28 mouse cellular contexts compared by ENCODE assay signal in the genomic region with DNA sequence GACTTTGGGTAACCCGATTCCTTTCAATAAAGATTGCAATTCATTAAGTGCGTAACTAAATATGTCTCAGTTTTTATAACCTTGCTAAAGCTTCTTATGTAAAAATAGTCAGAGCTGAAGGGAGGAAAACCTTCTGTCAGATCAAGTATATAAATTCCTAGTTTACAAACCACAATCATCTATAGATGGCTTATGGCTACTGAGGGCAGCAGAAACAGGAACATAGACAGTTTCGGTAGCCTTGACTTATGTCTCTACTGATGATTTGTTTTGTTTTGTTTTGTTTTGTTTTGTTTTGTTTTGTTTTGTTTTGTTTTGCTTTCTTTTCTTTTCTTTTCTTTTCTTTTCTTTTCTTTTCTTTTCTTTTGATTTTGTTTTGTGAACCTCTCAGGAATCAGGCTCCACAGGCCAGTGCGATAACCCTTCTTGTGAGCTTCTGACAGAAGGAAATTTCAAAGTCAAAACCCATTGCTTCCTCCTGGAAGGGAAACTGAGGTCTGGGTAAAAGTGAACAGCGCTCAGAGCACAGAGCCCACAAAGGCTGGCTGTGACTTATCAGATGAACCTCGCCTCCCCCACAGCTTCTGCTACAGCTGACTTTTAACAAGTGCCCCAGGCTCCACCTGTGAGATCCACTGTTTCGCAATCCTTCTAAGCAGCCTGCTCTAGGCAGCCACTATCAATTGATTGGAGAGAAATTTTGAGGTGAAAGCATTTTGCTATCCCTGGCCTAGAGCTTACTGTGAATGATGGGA.
DNase-seq lines count a peak whose midpoint lies in the region; ATAC-seq and TF ChIP-seq lines count a peak whose summit lies in the region.
"Had no signal": no experiment of that assay in that cellular context is flagged by ENCODE, and none has a peak within 500 bp of the region (broad histone marks: within the 10 kb centered on the region; RNA-seq: fewer than 3 reads in every experiment).

No protein-coding gene starts in this region.

- H3K4me2 ChIP-seq in embryonic facial prominence, embryonic 14.5 days (ENCODE audit: low read depth, low read length) = no peak overlapping the region
- H3K4me2 ChIP-seq in stomach, postnatal 0 days (replicated peaks; ENCODE audit: low read depth) = no peak overlapping the region
- H3K4me2 ChIP-seq: embryonic facial prominence, embryonic 12.5 days; forebrain, embryonic 12.5 days; forebrain, embryonic 15.5 days; heart, embryonic 13.5 days; hindbrain, embryonic 12.5 days; hindbrain, embryonic 15.5 days had no signal

- WGBS in embryonic facial prominence, embryonic 14.5 days = 81% methylated on average over 7 of the region's 7 CpGs
- 85% methylated on average over 7 of the region's 7 CpGs for WGBS in embryonic facial prominence, embryonic 10.5 days
- WGBS in stomach, postnatal 0 days = 79% methylated on average over 7 of the region's 7 CpGs

- no peaks in the 10 kb centered on the region for H3K36me3 ChIP-seq in embryonic facial prominence, embryonic 14.5 days (ENCODE audit: control insufficient read depth, insufficient read depth, low read length)
- no peaks in the 10 kb centered on the region for H3K36me3 ChIP-seq in embryonic facial prominence, embryonic 10.5 days (replicated peaks)
- H3K36me3 ChIP-seq in stomach, postnatal 0 days (ENCODE audit: control insufficient read depth, insufficient read depth, low read length) = no peaks in the 10 kb centered on the region
- H3K36me3 ChIP-seq: embryonic facial prominence, embryonic 12.5 days; forebrain, embryonic 12.5 days; forebrain, embryonic 15.5 days; G1E; heart, embryonic 10.5 days; heart, embryonic 13.5 days; hindbrain, embryonic 12.5 days; hindbrain, embryonic 15.5 days had no signal

- H3K4me1 ChIP-seq in embryonic facial prominence, embryonic 14.5 days (ENCODE audit: control insufficient read depth, insufficient read depth, low read length) = no peaks in the 10 kb centered on the region
- H3K4me1 ChIP-seq in embryonic facial prominence, embryonic 10.5 days = no peaks in the 10 kb centered on the region
- no peaks in the 10 kb centered on the region for H3K4me1 ChIP-seq in stomach, postnatal 0 days (replicated peaks; ENCODE audit: control insufficient read depth, insufficient read depth)
- H3K4me1 ChIP-seq: embryonic facial prominence, embryonic 12.5 days; forebrain, embryonic 12.5 days; forebrain, embryonic 15.5 days; heart, embryonic 10.5 days; heart, embryonic 13.5 days; hindbrain, embryonic 12.5 days; hindbrain, embryonic 15.5 days had no signal

- no peak overlapping the region for H3K9ac ChIP-seq in embryonic facial prominence, embryonic 14.5 days (ENCODE audit: low read depth, low read length)
- H3K9ac ChIP-seq in stomach, postnatal 0 days (ENCODE audit: low read length) = no peak overlapping the region
- H3K9ac ChIP-seq: embryonic facial prominence, embryonic 12.5 days; forebrain, embryonic 12.5 days; forebrain, embryonic 15.5 days; heart, embryonic 13.5 days; hindbrain, embryonic 12.5 days; hindbrain, embryonic 15.5 days had no signal

- H3K9me3 ChIP-seq in embryonic facial prominence, embryonic 14.5 days (ENCODE audit: control insufficient read depth, low read length) = no peaks in the 10 kb centered on the region
- no peaks in the 10 kb centered on the region for H3K9me3 ChIP-seq in embryonic facial prominence, embryonic 10.5 days
- H3K9me3 ChIP-seq in stomach, postnatal 0 days (ENCODE audit: control insufficient read depth, low read length) = no peaks in the 10 kb centered on the region
- H3K9me3 ChIP-seq: embryonic facial prominence, embryonic 12.5 days; forebrain, embryonic 12.5 days; forebrain, embryonic 15.5 days; heart, embryonic 10.5 days; heart, embryonic 13.5 days; hindbrain, embryonic 12.5 days; hindbrain, embryonic 15.5 days had no signal

- TF ChIP-seq CTCF in stomach, postnatal 0 days (IDR thresholded peaks at IDR 0.05; ENCODE audit: low read depth) = no peak

- ATAC-seq in embryonic facial prominence, embryonic 14.5 days (ENCODE audit: low read depth) = no peak
- peak; percentile 32 to 36; a peak in 2 of 4 replicates for ATAC-seq in hematopoietic stem cell, adult 5-6 weeks (replicated peaks in 1 of 2; ENCODE audit: insufficient read depth in 1 of 2, low FRiP score in 2 of 2, low TSS enrichment in 1 of 2, low read depth in 1 of 2, poor library complexity in 2 of 2, severe bottlenecking in 2 of 2)
- no peak for ATAC-seq in stomach, postnatal 0 days (ENCODE audit: low FRiP score, low TSS enrichment)
- ATAC-seq: forebrain, embryonic 15.5 days; Patski had no signal

- no peaks in the 10 kb centered on the region for H3K27me3 ChIP-seq in embryonic facial prominence, embryonic 14.5 days (replicated peaks; ENCODE audit: control insufficient read depth, insufficient read depth, low read length)
- H3K27me3 ChIP-seq in embryonic facial prominence, embryonic 10.5 days (replicated peaks; ENCODE audit: low read depth, poor library complexity, severe bottlenecking) = no peaks in the 10 kb centered on the region
- no peaks in the 10 kb centered on the region for H3K27me3 ChIP-seq in stomach, postnatal 0 days (ENCODE audit: control insufficient read depth, insufficient read depth, low read length)
- H3K27me3 ChIP-seq: CH12.LX; embryonic facial prominence, embryonic 12.5 days; forebrain, embryonic 12.5 days; forebrain, embryonic 15.5 days; heart, embryonic 13.5 days; hindbrain, embryonic 12.5 days; hindbrain, embryonic 15.5 days; Patski had no signal

- H3K4me3 ChIP-seq in embryonic facial prominence, embryonic 14.5 days (ENCODE audit: low read depth, low read length) = no peak overlapping the region
- no peak overlapping the region for H3K4me3 ChIP-seq in embryonic facial prominence, embryonic 10.5 days
- H3K4me3 ChIP-seq in stomach, postnatal 0 days (ENCODE audit: low read depth, low read length) = no peak overlapping the region
- H3K4me3 ChIP-seq: embryonic facial prominence, embryonic 12.5 days; erythroblast, embryonic 14.5 days; forebrain, embryonic 12.5 days; forebrain, embryonic 15.5 days; heart, adult 2 months; heart, embryonic 10.5 days; heart, embryonic 13.5 days; hindbrain, embryonic 12.5 days; hindbrain, embryonic 15.5 days had no signal

- DNase-seq in embryonic facial prominence, embryonic 14.5 days (ENCODE audit: low spot score) = peak; percentile 19
- no peak for DNase-seq in embryonic facial prominence, embryonic 10.5 days (ENCODE audit: low spot score)
- DNase-seq in 416B (ENCODE audit: low read depth) = peak; percentile 47
- DNase-seq in stomach, postnatal 0 days (ENCODE audit: low spot score) = no peak
- no peak for DNase-seq in cerebellum, postnatal 36 days
- DNase-seq: adrenal gland, postnatal 10 days; adrenal gland, postnatal 36 days; B cell, adult 2 months; cerebellum, adult 18-20 months; cerebellum, adult 9-10 months; cerebellum, postnatal 14 days; embryo, embryonic 11 days; gastrocnemius, postnatal 25 days; heart, adult 2 months; heart, postnatal 14 days; heart, postnatal 4 days had no signal

- TF ChIP-seq EP300 in stomach, postnatal 0 days (optimal IDR thresholded peaks at IDR 0.05) = no peak

- no peak overlapping the region for H3K27ac ChIP-seq in embryonic facial prominence, embryonic 14.5 days (replicated peaks; ENCODE audit: low read depth, low read length)
- H3K27ac ChIP-seq in embryonic facial prominence, embryonic 10.5 days (replicated peaks) = no peak overlapping the region
- H3K27ac ChIP-seq in stomach, postnatal 0 days (replicated peaks) = no peak overlapping the region
- H3K27ac ChIP-seq: embryonic facial prominence, embryonic 12.5 days; forebrain, embryonic 12.5 days; forebrain, embryonic 15.5 days; heart, adult 2 months; heart, embryonic 10.5 days; heart, embryonic 13.5 days; hindbrain, embryonic 12.5 days; hindbrain, embryonic 15.5 days had no signal

Comparison
In these comparisons a context has a peak if more than half of its experiments do, and no peak if none do; other contexts are left out.
1. DNase-seq: peak in embryonic facial prominence, embryonic 14.5 days (single experiment) and 416B (single experiment); none in embryonic facial prominence, embryonic 10.5 days (single experiment), stomach, postnatal 0 days (single experiment) and cerebellum, postnatal 36 days (0 of 2).
2. ATAC-seq: peak in hematopoietic stem cell, adult 5-6 weeks (2 of 2); none in embryonic facial prominence, embryonic 14.5 days (single experiment) and stomach, postnatal 0 days (single experiment).